Mouse (Mus musculus) left cerebral cortex, adult 2 months (tissue): ENCODE data around the gene Mgea5. TPM values are rescaled to one million over a fixed set of nuclear protein-coding genes. Genes with fewer than 3 reads are reported as not detected.
"Not testable (repeated sequence)": the region's sequence is repeated elsewhere in the genome, so short reads cannot be mapped to it uniquely, and the experiment has no call there.

Experiments used
- DNase-seq, 2 experiments: peaks; one replicate each; pipeline ENCODE4 v3.0.0; 2021 to 2022; ENCODE audit warnings: low spot score in 2 of 2, mixed read lengths in 1 of 2; ENCODE audit errors: extremely low spot score in 1 of 2
- H3K27ac ChIP-seq: fragments of 200-600 bp; 2 replicates; pipeline ENCODE4 v1.8.1; 2022
- H3K4me3 ChIP-seq: fragments of 200-600 bp; 2 replicates; pipeline ENCODE4 v1.8.1; 2022
- CTCF ChIP-seq: fragments of 200-600 bp; IDR thresholded peaks from 2 replicates; pipeline ENCODE4 v1.8.1; 2022; ENCODE audit warnings: antibody characterized with exemption, mild to moderate bottlenecking, moderate library complexity
- intact Hi-C: fragments of 180-260 bp; cut with DNase I; formaldehyde crosslinking; loops from one replicate; pipeline ENCODE4 v1.15.1; 2025
- total RNA-seq, 2 experiments: library from RNA; stranded (reverse); gene quantifications; 2 replicates each; pipeline ENCODE4 v1.2.3; 2021

Gene Mgea5
- total RNA-seq, 2 experiments from 2014 or later = 164 to 176 TPM

DNA sequence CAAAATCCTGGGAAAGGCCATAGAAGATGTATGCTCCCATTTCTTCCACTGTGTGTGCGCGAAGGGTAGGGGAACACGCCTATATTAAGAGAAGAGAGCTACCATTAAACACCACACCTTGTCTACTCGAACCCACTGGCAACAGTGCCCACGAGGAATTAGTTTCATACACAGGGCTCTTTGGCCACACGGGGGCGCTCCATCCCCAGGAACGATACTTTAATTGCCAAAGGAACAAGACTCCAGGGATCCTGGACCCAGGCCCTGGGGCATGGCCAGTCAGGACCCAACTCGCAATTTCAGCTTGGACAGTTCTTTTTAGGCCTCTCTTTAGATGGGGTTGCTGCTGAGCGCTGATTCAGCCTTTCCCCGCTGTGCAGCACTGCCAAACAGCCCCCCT lies 29.6 kb upstream of the Mgea5 start:
- intact Hi-C loops = loop anchor here (1.0 to 2.0 kb wide), 2 partner anchors 140 to 202 kb away; no protein-coding TSS in a partner anchor
- Histone ChIP-seq H3K27ac (no peak overlapping the region), H3K4me3 (peak overlapping the region; percentile 64)
- TF ChIP-seq CTCF = peak; percentile 87
- peak; percentile 88 to 90 for DNase-seq

DNA sequence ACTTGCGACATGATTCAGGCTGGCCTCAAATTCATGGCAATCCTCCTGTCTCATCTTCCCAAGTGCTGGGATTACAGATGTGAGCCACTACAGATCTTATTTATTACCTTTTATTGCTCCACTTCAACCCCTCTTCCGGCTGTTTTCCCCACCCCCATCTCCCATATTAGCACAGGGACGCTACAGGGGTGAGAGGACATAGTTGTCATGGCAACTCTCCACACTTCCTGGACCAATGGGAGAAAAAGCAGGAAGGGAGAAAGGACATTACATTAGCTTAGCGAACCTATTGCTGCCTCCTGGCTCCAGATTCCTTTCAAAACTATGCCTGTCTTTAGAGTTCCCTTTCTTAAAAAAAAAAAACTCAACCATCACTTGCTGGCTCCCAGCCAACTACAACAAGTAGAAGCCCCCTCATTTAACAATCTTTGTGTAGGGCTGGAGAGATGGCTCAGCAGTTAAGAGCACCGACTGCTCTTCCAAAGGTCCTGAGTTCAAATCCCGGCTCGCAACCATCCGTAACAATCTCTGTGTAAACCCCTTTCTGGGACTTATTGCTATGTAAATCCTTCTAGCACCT lies 29.1 kb upstream of the Mgea5 start:
- intact Hi-C loops = loop anchor here (1.0 to 2.0 kb wide), 2 partner anchors 141 to 202 kb away; no protein-coding TSS in a partner anchor
- no peak overlapping the region for H3K27ac ChIP-seq
- H3K4me3 ChIP-seq = peak overlapping the region; percentile 32
- DNase-seq = no peak
- TF ChIP-seq CTCF = no peak

DNA sequence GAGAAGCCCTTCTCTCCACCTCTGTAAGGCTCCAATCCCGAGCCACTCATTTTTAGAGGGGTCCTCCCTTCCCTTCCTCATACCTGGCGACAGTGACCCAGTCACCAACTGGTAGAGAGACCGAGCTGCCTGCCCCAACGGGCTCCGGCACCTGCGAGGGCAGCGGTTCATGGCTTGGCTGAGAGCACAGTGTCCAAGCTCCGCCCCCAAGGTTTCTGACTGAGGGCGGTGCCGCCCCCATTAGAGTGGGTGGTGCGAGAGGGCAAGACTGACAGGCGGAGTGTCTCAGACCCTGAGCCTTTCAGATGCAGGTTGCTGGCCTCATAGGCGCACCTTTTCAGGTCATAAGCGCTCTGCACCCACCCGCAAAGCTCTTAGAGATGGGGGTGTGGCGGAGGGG lies 28.5 kb upstream of the Mgea5 start:
- intact Hi-C loops = loop anchor here (2.0 kb wide), 1 partner anchor 203 kb away; no protein-coding TSS in a partner anchor
- Histone ChIP-seq H3K4me3 (peak overlapping the region; percentile 18; the same call in 1 of the 2 replicates), H3K27ac (no peak overlapping the region)
- DNase-seq = no peak
- TF ChIP-seq CTCF = no peak

DNA sequence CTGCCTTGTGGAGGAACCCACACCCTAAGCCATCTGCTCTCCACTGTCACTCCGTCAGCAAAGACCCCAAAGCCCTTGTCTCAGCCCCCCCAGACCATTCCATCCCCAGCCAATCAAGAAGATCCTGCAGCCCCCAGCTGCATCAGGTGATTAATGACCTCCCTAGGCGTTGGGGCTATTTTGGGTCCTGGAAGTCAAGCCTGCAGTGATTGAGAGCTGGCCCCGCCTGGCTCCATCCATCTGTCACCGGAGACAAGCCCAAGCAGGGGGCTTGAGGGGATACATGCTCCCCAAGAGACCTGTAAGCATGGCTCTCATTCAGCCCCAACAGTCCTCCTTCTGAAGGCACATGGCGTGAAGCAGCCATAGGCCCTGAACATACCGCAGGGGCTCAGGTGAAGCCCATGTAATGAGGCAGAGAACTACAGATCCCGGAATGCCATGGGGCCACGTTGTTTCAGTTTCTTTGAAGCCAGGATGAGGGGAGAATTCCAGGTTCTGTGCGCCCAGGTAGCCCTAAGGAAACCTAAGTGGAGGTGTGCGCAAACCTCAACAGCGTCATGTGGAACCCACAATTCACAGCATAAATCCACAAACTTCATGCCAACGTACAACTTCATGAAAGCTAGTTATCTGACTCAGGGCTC lies 27.5 kb upstream of the Mgea5 start:
- no peak overlapping the region for H3K4me3 ChIP-seq
- no peak for DNase-seq
- intact Hi-C loops = no loop called here
- no peak for TF ChIP-seq CTCF
- H3K27ac ChIP-seq = no peak overlapping the region

DNA sequence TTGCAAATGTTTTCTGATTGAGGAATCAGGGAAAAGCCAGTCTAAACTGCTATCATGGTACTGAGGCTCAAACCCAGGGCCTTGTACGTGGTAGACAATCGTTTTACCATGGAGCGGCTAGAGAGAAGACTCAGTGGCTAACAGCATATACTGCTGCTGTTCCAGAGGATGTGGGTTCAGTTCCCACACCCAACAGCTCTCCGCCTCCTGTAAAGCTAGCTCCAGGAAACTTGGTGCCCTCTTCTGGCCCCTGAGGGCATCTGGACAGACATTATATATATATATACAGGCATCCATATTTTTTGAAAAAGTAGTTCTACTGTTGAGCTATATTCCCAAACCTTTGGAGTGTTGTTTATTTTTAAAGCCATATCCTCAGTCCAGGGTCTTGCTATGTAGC lies 24.1 kb upstream of the Mgea5 start:
- no peak for TF ChIP-seq CTCF
- Histone ChIP-seq H3K4me3 (no peak overlapping the region), H3K27ac (no peak overlapping the region)
- DNase-seq = no peak
- intact Hi-C loops = no loop called here

DNA sequence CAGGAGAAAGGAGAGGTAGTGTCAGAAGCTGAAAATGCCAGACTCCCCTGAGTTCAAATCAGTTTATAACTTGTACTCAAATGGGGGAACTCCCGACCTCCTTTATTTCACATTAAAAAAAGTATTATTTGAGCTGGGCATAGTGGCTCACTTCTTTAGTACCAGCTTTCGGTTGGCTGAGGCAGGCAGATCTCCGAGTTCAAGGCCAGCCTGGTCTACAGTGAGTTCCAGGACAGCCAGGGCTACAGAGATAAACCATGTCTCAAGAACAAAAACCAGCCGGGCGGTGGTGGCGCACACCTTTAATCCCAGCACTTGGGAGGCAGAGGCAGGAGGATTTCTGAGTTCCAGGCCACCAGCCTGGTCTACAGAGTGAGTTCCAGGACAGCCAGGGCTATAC lies 22.2 kb upstream of the Mgea5 start:
- intact Hi-C loops, H3K4me3 ChIP-seq, H3K27ac ChIP-seq, DNase-seq: not testable (repeated sequence)

DNA sequence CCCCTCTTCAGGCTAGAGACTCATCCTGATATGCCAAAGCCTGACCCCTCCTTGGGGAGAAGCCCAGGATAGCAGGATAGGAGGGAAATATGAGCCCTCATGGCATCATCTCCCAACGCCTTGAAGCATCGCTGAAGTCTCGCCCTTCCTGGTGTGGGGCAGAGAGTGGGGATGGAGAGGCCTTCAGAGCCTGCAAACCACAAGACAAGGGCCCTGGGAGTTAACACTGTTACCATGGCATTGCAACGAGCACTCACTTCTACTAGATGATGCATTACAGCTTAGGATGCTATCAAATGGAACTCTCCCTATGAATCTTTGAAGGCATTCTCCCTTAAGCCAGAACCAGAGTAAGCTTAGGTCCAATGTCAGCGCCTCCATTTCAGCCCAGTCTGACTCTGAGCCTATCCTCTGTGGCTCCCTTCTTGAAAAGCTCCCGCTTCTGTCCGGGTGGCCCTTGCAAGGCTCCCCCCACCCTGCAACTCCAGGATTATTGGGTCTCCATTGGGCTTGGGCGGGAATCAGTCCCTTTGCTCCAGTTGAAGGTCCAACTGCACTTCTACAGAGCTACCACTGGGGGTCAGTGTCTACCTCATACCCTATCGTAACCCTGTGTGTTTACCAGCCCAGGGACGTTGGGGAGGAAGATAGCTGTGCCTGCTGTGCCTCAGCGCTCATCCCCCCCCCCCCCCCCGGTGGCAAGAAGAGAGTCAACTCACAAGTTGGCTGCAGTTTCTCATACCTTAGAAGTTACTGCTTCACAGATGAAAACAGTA lies 21.1 kb upstream of the Mgea5 start:
- H3K4me3 ChIP-seq = no peak overlapping the region
- no peak overlapping the region for H3K27ac ChIP-seq
- no peak for DNase-seq
- intact Hi-C loops = no loop called here
- peak; percentile 76 for TF ChIP-seq CTCF

DNA sequence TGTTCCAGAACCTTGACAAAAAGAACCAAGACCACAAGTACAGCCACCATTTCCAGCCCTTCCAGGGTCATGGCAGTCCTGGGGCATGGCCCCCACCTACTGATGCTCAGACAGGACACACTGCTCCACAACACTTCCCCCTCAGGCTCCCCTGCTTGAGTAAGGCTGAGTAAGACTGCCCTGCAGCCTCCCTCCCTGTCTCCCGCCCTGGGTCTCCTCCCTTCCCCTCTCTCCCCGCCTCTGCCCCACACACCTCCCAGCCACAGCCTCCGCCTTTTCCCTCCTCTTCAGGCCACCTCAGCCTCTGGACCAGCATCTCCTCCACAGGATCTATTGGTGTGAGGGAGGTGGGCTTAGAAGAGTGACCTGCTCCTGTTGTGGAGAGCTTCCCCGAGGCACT lies 19.8 kb upstream of the Mgea5 start:
- DNase-seq = no peak
- Histone ChIP-seq H3K27ac (no peak overlapping the region), H3K4me3 (no peak overlapping the region)
- intact Hi-C loops = no loop called here
- TF ChIP-seq CTCF = no peak

DNA sequence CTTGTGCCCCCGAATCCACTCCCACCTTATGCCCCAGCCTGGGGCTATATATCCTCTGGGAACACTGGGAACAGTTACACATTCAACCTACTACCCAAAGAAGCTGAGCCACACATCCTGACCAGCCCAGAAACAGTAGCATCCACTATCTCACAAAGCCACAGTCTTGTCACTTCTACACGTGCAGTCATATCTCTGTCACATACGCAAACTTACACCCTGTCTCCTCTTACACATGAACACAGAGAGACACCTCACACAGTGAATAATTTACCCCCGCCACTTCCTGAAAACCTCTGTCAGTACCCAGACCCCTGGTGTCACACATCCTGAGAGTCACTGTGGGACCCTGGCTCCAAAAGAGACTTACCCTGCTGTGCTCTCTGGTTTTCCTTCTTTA lies 19.1 kb upstream of the Mgea5 start:
- Histone ChIP-seq H3K4me3 (no peak overlapping the region), H3K27ac (no peak overlapping the region)
- TF ChIP-seq CTCF = no peak
- DNase-seq = no peak
- intact Hi-C loops = no loop called here

DNA sequence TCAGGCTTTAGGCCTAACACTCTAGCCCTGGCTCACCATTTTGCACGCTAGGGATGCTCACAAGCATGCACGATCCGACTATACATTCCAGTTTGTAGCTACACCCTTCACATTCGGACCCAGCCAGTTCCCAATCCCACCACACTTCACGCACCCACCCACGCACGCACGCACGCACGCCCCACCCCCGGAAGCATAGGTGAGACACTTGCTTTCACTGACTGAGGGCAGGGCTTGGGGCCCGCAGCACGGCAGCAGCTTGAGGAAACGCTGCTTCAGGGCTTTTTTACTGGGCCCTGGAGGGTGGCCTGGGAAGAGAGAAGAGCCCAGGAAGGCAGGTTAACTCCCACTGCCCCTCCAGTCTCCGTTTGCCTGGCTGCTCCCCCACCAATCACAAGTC lies 13.2 kb upstream of the Mgea5 start:
- no peak overlapping the region for H3K4me3 ChIP-seq
- no peak for TF ChIP-seq CTCF
- intact Hi-C loops = no loop called here
- DNase-seq = no peak
- no peak overlapping the region for H3K27ac ChIP-seq

DNA sequence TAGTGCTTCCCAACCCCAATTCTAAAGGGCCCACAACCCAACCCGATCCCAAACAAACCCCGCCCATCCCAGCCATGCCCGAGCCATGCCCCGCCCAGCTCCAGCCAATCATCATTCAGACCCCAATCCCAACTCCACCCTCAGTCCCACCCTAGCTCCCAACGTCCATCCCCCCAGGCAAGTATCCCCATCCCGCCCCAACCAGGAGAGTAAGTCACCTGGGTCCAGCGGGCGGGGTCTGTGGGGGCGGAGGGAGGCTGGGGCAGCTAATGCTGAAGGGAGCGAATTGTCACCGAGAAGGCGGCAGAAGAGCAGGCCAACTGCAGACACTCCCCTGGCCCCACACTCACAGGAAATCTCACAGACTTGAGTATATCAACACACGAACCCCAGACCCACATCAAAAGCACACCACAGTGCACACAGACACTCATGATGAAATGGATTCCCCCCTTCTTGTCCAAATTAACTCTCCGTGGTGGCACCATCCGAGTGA lies 12.5 kb upstream of the Mgea5 start:
- DNase-seq = no peak
- Histone ChIP-seq H3K27ac (no peak overlapping the region), H3K4me3 (no peak overlapping the region)
- intact Hi-C loops = no loop called here
- no peak for TF ChIP-seq CTCF

DNA sequence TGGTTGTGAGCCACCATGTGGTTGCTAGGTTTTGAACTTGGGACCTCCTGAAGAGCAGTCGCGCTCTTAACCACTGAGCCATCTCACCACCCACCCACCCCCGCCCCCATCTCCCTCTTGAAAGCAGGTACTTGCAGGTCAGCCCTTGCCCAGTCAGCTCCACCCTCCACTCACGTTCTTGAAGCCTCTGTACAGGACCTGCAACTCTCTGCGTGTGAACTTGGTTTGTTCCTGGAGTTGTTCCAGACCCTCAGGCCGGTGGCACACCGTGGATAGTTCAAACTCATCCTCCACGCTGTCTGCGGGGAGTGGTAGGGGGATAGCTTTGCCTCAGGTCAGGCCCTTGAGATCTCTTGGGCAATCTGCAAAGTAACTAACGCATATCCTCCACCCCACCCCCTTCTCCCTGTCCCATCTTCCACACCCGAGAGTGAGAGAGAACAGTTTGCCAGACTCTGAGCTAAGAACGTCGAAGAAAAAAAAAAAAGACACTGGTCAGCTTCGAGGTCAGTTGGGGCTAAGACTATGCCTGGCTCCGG lies 11.8 kb upstream of the Mgea5 start:
- no peak overlapping the region for H3K4me3 ChIP-seq
- intact Hi-C loops = no loop called here
- no peak overlapping the region for H3K27ac ChIP-seq
- DNase-seq = no peak
- no peak for TF ChIP-seq CTCF
